Mouse (Mus musculus) liver (tissue): ENCODE measurements at regions not wholly inside any gene's neighbourhood (a gene's known extent, or its start where the extent isn't known, plus 50 kb on each side); places are given as distances from the start of the nearest gene placed in this dataset.

Experiments
- DNase-seq: peaks from one replicate; pipeline ENCODE4 v3.0.0-alpha.2; 2020; ENCODE audit warnings: mixed read lengths

DNA sequence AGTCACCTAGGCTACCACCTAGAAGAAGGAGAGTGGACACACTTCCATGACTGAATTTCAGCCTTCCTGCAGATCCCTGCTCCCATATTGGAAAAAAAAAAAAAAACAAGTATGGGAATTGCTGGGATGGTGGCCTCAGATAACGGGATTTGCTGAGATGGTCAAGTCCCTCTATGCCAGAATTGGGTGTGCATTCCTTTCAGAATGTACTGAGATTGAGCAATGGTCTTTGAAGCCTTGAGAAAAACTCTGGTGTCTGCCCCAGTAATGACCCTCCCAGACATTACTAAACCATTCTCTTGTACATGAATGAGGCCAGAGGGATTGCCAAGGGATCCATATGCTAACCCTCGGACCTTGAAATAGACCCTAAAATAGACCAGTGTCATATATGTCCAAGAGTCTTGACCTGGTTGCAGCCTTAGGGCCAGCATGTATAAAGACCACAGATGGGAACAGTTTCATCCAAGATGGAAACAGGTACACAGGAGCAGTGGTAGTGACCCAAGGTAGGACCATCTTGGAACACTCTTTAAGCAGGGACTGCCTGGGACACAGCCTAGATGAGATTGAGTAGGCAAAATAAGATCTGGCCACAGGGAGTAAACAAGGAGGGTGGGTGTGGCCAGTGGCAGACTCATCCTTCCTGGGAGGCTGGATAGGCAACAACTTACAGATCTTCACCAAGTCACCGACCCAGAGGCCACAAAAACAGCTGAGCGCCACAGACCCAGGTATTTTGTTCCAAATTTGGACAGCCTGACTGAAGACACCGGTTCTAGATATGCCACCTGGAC, 882.9 kb upstream of the 9430069I07Rik start:
- DNase-seq, result peak; percentile 36

- DNase-seq, result no peak
Observed at GRCm38 (mm10) chr15:35238691-35239090, 881.0 kb upstream of the 9430069I07Rik start.

DNA sequence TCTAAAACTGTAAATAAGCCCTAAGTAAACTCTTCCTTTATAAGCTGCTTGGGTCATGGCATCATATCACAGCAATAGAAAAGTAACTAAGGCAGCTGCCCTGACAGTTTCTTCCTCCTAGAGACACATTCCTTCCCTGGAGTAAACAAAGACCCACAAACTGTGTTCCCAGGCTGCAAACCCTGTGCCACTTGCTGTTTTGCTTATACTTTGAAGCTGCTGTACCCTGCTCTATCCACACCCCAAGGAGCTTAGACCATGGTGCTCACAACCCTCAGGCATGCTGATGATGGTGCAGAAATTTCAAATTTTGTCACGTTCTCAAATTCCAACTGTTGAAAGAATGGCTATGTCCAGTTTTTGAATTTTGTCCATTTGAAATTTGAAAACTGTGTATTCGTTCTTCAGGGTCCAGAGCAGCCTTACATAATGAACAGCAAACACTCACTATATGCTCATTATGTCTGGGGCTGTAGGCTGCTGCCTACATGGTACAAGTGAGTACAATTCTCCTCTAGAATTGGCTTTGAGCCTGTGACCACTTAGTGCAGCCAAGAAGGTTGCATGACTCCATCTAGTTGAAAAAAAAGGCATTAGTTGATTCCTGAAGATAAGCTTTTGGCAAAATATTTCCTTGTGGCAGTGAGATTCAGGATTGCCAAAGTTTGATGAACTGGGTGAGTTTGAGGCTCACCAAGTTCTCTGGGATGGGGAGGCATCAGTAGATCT, 876.5 kb upstream of the 9430069I07Rik start:
- DNase-seq, result no peak

DNA sequence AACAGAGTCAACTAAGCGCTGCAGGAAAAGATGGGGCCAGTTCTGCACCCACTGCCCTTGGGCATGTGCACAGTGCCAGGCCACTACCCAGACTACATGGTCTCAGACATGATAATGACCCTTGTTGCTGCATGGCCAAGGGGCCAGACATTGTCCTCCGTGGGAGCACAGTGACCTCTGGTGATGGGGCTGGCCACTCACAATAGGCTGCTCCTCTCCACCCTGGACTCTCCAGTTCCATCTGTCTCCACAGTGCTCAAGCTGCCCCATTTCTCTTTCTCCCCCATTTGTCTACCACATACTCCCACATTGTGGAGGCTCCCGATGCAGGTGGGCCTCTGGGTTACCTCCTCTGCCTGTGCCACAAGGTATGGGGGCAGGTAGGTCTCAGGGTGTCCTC, 871.9 kb upstream of the 9430069I07Rik start:
- peak; percentile 10 for DNase-seq
